Mouse (Mus musculus) hindbrain, embryonic 12.5 days (tissue): ENCODE data around the gene Cdh19. TPM values are rescaled to one million over a fixed set of nuclear protein-coding genes. Genes with fewer than 3 reads are reported as not detected.

Source experiments
- ATAC-seq: fragments of 200-750 bp; cut with Nextera tagmentation; 2 replicates; pipeline ENCODE4 v1.8.0; 2017; ENCODE audit warnings: moderate TSS enrichment; ENCODE audit not compliant: low FRiP score
- H3K27ac ChIP-seq: fragments of 300-500 bp; sonication (generic); 2 replicates; pipeline ENCODE4 v1.5.1; 2016; ENCODE audit warnings: mild to moderate bottlenecking
- H3K27me3 ChIP-seq: fragments of 300-500 bp; sonication (generic); 2 replicates; pipeline ENCODE4 v1.6.1; 2016; ENCODE audit warnings: mild to moderate bottlenecking
- H3K36me3 ChIP-seq: fragments of 300-500 bp; sonication (generic); 2 replicates; pipeline ENCODE4 v1.6.1; 2016; ENCODE audit warnings: mild to moderate bottlenecking
- H3K4me1 ChIP-seq: fragments of 300-500 bp; sonication (generic); 2 replicates; pipeline ENCODE4 v1.6.1; 2016
- H3K4me2 ChIP-seq: fragments of 300-500 bp; sonication (generic); replicated peaks from 2 replicates; pipeline ENCODE4 v1.6.1; 2016; ENCODE audit warnings: mild to moderate bottlenecking
- H3K4me3 ChIP-seq: fragments of 300-500 bp; sonication (generic); 2 replicates; pipeline ENCODE4 v1.5.1; 2016; ENCODE audit warnings: mild to moderate bottlenecking
- H3K9ac ChIP-seq: fragments of 300-500 bp; sonication (generic); 2 replicates; pipeline ENCODE4 v1.6.1; 2016; ENCODE audit warnings: mild to moderate bottlenecking, moderate library complexity
- H3K9me3 ChIP-seq: fragments of 300-500 bp; sonication (generic); replicated peaks from 2 replicates; pipeline ENCODE4 v1.6.1; 2016; ENCODE audit warnings: mild to moderate bottlenecking
- WGBS: fragments of 180-500 bp; shearing (Covaris S2); methylation state at CpG from one replicate; pipeline ENCODE4 v1.1.7; 2016; 5-methylcytosine and 5-hydroxymethylcytosine counted together
- polyA plus RNA-seq: library from polyadenylated mRNA; unstranded; fragments of >200 nt; fragmentation: Nextera tagmentation; extraction: Ambion mirVana; gene quantifications from 2 replicates; pipeline ENCODE4 v1.2.1, GENCODE M21; 2016

Gene Cdh19
- polyA plus RNA-seq, result 1.1 and 1.4 TPM in 2 replicates

DNA sequence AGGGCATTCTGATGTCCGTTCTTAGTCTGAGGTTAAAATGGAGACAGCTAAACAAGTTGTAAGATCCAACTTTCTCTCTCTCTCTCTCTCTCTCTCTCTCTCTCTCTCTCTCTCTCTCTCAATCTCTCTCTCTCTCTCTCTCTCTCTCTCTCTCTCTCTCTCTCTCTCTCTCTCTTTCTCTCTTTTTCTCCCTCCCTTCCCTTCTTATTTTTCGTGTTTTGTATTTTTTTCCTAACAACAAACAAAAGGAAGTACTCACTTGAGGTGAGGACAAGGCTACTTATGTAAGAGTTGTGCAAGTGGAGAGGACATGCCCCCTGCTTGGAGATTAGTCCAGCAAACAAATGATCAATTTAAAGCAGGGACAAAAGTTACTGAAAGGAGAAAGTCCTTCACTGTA, at the start of gene Cdh19:
Cdh19 (minus strand) TSS at position 101 of the 400 bp plus-strand sequence.
- no peaks in the 10 kb centered on the region for H3K27me3 ChIP-seq
- WGBS, result 34% methylated on average over 2 of the region's 2 CpGs
- no peak within 1 kb of the TSS for H3K27ac ChIP-seq
- H3K4me3 ChIP-seq, result no peak within 1 kb of the TSS
- no peak for ATAC-seq
- no peaks in the 10 kb centered on the region for H3K4me1 ChIP-seq
- no peaks in the 10 kb centered on the region for H3K9me3 ChIP-seq
- H3K36me3 ChIP-seq, result no peaks in the 10 kb centered on the region
- H3K9ac ChIP-seq, result no peak within 1 kb of the TSS
- H3K4me2 ChIP-seq, result no peak within 1 kb of the TSS

DNA sequence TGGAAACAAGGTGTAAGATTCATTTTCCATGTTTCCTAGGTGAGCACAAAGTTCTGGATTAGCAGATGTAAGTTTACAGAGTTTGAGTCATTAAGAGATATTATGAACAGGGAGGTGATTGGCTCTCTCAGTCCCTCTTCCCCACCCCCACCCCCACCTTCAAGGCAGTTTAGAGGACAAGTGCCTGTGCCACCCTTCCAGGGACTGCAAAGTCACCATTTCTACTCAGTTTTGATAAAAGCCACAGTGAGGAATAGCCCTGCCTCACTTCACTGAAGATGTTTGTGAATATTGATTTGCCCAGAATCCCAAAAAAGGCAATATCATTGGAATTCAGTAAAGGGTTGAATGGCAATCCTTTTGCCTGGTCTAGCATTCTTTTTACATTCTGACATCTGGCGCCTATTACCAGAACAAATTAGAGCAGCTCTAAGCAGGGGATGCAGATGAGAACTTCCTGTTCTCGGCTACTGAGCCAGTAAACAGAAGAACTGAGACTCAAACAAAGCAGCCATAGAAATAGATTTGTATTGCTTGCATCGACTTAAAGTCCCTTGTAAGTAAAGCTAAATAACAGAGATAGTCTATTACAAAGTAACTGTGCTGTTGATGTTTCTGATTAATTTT, 43.2 kb upstream of the Cdh19 start:
- Histone ChIP-seq H3K27me3 (no peaks in the 10 kb centered on the region), H3K9me3 (no peaks in the 10 kb centered on the region), H3K4me1 (no peaks in the 10 kb centered on the region), H3K27ac (no peak overlapping the region), H3K4me3 (no peak overlapping the region), H3K9ac (no peak overlapping the region), H3K4me2 (no peak overlapping the region), H3K36me3 (no peaks in the 10 kb centered on the region)
- ATAC-seq, result no peak
- WGBS, result 29% methylated on average over 3 of the region's 3 CpGs

DNA sequence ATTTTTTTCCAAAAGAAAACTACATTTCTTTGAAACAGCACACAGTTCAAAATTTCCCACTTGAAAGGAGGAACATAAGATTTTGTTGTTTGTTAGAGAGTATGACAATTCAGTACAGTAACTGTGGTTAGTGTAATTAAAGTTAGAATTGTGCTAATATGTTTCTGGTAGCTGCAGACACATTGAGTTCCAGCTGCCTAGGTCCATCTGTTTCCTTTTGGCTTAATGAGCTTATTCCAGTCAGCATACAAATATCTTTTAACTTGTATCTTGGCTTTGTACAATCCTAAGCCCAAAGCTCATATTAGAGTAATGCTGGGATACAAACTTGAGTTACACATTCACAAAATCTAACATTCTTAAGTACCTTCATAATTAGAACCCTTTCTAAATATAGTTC, 40.3 kb upstream of the Cdh19 start:
- Histone ChIP-seq H3K36me3 (no peaks in the 10 kb centered on the region), H3K9me3 (no peaks in the 10 kb centered on the region), H3K27me3 (no peaks in the 10 kb centered on the region), H3K4me2 (no peak overlapping the region), H3K4me3 (no peak overlapping the region), H3K27ac (no peak overlapping the region), H3K4me1 (no peaks in the 10 kb centered on the region), H3K9ac (no peak overlapping the region)
- no peak for ATAC-seq

DNA sequence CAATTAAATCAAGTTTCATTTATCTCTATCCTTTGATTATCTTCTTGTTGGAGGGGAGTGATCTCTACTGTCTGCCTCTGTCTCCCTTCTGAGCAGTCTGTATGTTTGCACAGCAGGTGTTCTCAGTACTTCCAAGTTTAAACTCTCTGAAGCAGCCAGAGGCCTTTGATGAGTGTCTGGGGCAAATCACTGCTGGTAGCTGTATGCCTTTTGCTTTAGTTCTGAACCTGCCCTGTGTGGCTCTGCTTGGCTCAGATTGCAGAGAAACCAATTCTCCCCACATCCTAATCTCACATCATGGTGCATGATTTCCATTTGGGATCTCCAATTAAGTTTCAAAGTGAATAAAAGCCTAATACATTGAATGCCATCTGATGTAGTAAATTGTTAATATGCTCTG, 12.4 kb upstream of the Cdh19 start:
- ATAC-seq, result no peak
- Histone ChIP-seq H3K9ac (no peak overlapping the region), H3K36me3 (no peaks in the 10 kb centered on the region), H3K27me3 (no peaks in the 10 kb centered on the region), H3K9me3 (no peaks in the 10 kb centered on the region), H3K27ac (no peak overlapping the region), H3K4me3 (no peak overlapping the region), H3K4me1 (no peaks in the 10 kb centered on the region), H3K4me2 (no peak overlapping the region)

DNA sequence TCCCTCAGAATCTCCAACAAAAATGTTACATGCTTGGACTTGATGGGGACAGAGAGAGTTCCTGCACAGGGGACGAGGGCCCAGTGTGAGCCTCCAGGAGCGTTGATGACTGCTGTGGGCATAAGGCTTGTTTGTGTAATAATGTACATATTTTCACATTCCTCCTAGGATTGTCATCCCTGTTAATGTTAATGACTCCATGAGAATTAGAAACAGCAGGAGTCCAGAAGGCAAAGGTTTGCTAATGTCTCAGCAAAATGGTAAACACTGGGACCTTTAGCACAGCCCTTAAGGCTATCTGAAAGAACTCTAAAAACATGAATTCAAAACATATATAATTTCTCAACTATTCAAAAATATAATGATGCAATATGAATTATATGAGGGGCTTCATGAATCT, 8.2 kb downstream of the Cdh19 start:
- H3K9ac ChIP-seq, result no peak overlapping the region
- no peak overlapping the region for H3K4me2 ChIP-seq
- H3K9me3 ChIP-seq, result no peaks in the 10 kb centered on the region
- WGBS, result 77% methylated on average over 2 of the region's 2 CpGs
- H3K4me1 ChIP-seq, result no peaks in the 10 kb centered on the region
- no peak overlapping the region for H3K4me3 ChIP-seq
- ATAC-seq, result no peak
- no peak overlapping the region for H3K27ac ChIP-seq
- H3K27me3 ChIP-seq, result no peaks in the 10 kb centered on the region
- no peaks in the 10 kb centered on the region for H3K36me3 ChIP-seq

DNA sequence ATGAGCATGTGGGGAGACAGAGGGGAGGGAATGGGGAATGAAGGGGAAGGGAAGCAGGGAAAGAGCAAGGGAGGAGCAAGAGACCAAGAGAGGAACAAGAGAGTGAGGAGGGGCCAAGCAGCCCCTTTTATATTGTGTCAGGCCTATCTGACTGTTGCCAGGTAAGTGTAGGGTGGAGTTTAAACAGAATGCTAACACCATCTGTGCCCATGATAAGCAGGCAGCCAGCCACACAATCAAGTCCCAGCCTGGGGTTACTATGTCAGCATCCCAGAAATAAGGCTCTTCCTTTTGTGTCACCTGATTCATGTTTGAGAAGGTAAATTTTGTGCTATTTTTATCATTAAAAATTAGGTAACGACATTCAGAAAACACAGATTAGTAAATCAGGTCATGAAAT, 67.6 kb downstream of the Cdh19 start:
- Histone ChIP-seq H3K9me3 (no peaks in the 10 kb centered on the region), H3K27me3 (no peaks in the 10 kb centered on the region), H3K9ac (no peak overlapping the region), H3K4me1 (no peaks in the 10 kb centered on the region), H3K36me3 (no peaks in the 10 kb centered on the region), H3K4me2 (no peak overlapping the region), H3K4me3 (no peak overlapping the region), H3K27ac (no peak overlapping the region)
- 89% methylated on average over 1 of the region's 1 CpGs for WGBS
- ATAC-seq, result no peak

DNA sequence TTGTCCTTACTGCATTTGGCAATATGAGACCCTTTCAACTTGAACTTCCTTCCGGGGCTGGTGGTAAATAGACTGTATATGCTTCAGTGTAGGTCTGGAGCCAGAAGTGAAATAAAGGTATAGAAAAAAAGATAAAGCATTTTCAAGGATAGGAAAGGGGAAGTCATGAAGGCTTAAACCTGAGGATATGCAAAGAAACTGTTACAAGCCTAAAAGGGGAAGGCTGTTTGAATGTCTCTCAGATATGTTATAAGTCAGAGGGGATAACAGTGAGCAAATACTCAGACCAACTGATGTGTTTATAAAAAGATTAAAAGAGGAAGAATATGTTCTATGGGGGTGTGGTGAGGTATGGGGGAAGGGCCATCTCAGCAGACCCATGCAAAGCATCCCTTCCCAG, 68.2 kb downstream of the Cdh19 start:
- no peaks in the 10 kb centered on the region for H3K9me3 ChIP-seq
- no peak for ATAC-seq
- H3K27ac ChIP-seq, result no peak overlapping the region
- no peak overlapping the region for H3K4me3 ChIP-seq
- WGBS, result 72% methylated on average over 1 of the region's 1 CpGs
- H3K36me3 ChIP-seq, result no peaks in the 10 kb centered on the region
- no peaks in the 10 kb centered on the region for H3K27me3 ChIP-seq
- H3K9ac ChIP-seq, result no peak overlapping the region
- no peak overlapping the region for H3K4me2 ChIP-seq
- no peaks in the 10 kb centered on the region for H3K4me1 ChIP-seq

DNA sequence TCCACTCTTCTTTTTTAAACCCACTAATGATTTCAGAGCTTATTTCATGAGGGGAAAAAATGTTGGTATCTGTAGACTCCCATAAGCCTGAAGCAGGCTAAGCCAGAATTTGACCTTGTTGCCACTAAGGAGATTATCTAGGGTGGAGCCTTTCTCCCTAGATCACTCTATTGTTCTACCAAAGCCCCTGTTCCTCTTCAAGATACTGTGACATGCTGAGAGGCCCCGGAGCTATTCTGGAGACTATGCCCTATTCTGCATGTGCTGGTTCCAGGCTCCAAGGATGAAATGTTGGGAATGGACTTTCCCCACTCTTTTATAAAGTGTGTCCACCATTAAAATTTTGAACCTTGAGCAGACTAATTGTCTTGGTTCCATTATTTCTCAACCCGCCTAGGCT, 73.1 kb downstream of the Cdh19 start:
- 83% methylated on average over 2 of the region's 2 CpGs for whole genome bisulfite sequencing
- no peak overlapping the region for H3K27ac ChIP-seq
- H3K36me3 ChIP-seq, result no peaks in the 10 kb centered on the region
- no peaks in the 10 kb centered on the region for H3K4me1 ChIP-seq
- H3K9me3 ChIP-seq, result no peaks in the 10 kb centered on the region
- no peak for ATAC-seq
- no peak overlapping the region for H3K4me2 ChIP-seq
- no peaks in the 10 kb centered on the region for H3K27me3 ChIP-seq
- no peak overlapping the region for H3K4me3 ChIP-seq
- H3K9ac ChIP-seq, result no peak overlapping the region
